Mouse (Mus musculus) small intestine, adult 2 months (tissue): ENCODE measurements at regions not wholly inside any gene's neighbourhood (a gene's known extent, or its start where the extent isn't known, plus 50 kb on each side); places are given as distances from the start of the nearest gene placed in this dataset.

Source experiments
- CTCF ChIP-seq: fragments of 200-500 bp; IDR thresholded peaks from 2 replicates; pipeline ENCODE4 v1.5.1; 2012; ENCODE audit warnings: low read depth, mild to moderate bottlenecking, control low read depth, inconsistent platforms, low read length, moderate library complexity, mixed read lengths; ENCODE audit not compliant: insufficient replicate concordance, insufficient read length; ENCODE audit errors: extremely low read depth
- POLR2A ChIP-seq: fragments of 200-500 bp; IDR thresholded peaks from 2 replicates; pipeline ENCODE4 v1.6.1; 2012; ENCODE audit warnings: low read depth, mild to moderate bottlenecking, control low read depth, inconsistent platforms, low read length, moderate library complexity

GRCm38 (mm10) chr16:84629868-84630267, 105.7 kb downstream of the Mrpl39 start:
- TF ChIP-seq CTCF = no peak
- TF ChIP-seq POLR2A = no peak
